Mouse (Mus musculus) ES-E14 (cell line): ENCODE results near the gene Tmem59.

ENCODE experiments used
- HCFC1 ChIP-seq: IDR thresholded peaks from 2 replicates; pipeline ENCODE4 v1.6.1; 2012; ENCODE audit warnings: low read length, inconsistent platforms, borderline replicate concordance; ENCODE audit not compliant: insufficient read depth
- MAFK ChIP-seq: IDR thresholded peaks from 2 replicates; pipeline ENCODE4 v1.6.1; 2014; ENCODE audit warnings: mild to moderate bottlenecking, low read depth, low read length, inconsistent platforms; ENCODE audit not compliant: insufficient read depth

- no peak for TF ChIP-seq MAFK
- TF ChIP-seq HCFC1: no peak
Observed at GRCm38 (mm10) chr4:107250494-107250893, 72.3 kb downstream of the Tmem59 start.
